Mouse (Mus musculus): Measurements from ENCODE around the gene Col13a1. TPM values are rescaled to one million over a fixed set of nuclear protein-coding genes. Genes with fewer than 3 reads are reported as not detected.

Col13a1 gene
- 3.3 TPM for polyA plus RNA-seq (2014; fragmentation: Illumina TruSeq; extraction: RNeasy Lipid Tissue Mini Kit (QIAGEN cat#74804); ENCODE audit: low read depth, low replicate concordance)

GRCm38 (mm10) chr10:61978866-61979340 is at the start of gene Col13a1:
Col13a1 (minus strand) TSS chr10:61979108.

Other genes starting within 250 kb of the Col13a1 start
- gene H2afy2, start 195.0 kb downstream of the Col13a1 start, polyA plus RNA-seq (2014; fragmentation: Illumina TruSeq; extraction: RNeasy Lipid Tissue Mini Kit (QIAGEN cat#74804); ENCODE audit: low read depth, low replicate concordance), result 0.40 TPM
- not detected for gene Neurog3, start 154.0 kb upstream of the Col13a1 start, polyA plus RNA-seq (2014; fragmentation: Illumina TruSeq; extraction: RNeasy Lipid Tissue Mini Kit (QIAGEN cat#74804); ENCODE audit: low read depth, low replicate concordance)
- gene Fam241b, start 164.8 kb upstream of the Col13a1 start, polyA plus RNA-seq (2014; fragmentation: Illumina TruSeq; extraction: RNeasy Lipid Tissue Mini Kit (QIAGEN cat#74804); ENCODE audit: low read depth, low replicate concordance), result 2.0 TPM